Mouse (Mus musculus) lung, postnatal 0 days (tissue): ENCODE results near the gene Gpx6. TPM values are rescaled to one million over a fixed set of nuclear protein-coding genes. Genes with fewer than 3 reads are reported as not detected.
A peak's percentile ranks its signal among the peaks of the same experiment; 100 is the strongest.

Experiments
- ATAC-seq: fragments of 200-750 bp; cut with Nextera tagmentation; 2 replicates; pipeline ENCODE4 v1.8.0; 2017; ENCODE audit warnings: moderate library complexity
- DNase-seq: peaks from one replicate; pipeline ENCODE4 v3.0.0-alpha.2; 2016; ENCODE audit warnings: low spot score
- H3K27ac ChIP-seq: fragments of 300-500 bp; sonication (generic); 2 replicates; pipeline ENCODE4 v1.5.1; 2014; ENCODE audit warnings: antibody characterized with exemption, mild to moderate bottlenecking, low read length, mixed read lengths
- H3K27me3 ChIP-seq: fragments of 300-500 bp; sonication (generic); replicated peaks from 2 replicates; pipeline ENCODE4 v1.6.1; 2014; ENCODE audit warnings: low read length, mixed read lengths; ENCODE audit not compliant: insufficient read depth
- H3K36me3 ChIP-seq: fragments of 300-500 bp; sonication (generic); 2 replicates; pipeline ENCODE4 v1.6.1; 2014; ENCODE audit warnings: low read length, mixed read lengths; ENCODE audit not compliant: insufficient read depth
- H3K4me1 ChIP-seq: fragments of 300-500 bp; sonication (generic); 2 replicates; pipeline ENCODE4 v1.6.1; 2014; ENCODE audit warnings: antibody characterized with exemption, low read depth, low read length, mixed read lengths; ENCODE audit not compliant: insufficient read depth
- H3K4me2 ChIP-seq: fragments of 300-500 bp; sonication (generic); replicated peaks from 2 replicates; pipeline ENCODE4 v1.6.1; 2014; ENCODE audit warnings: low read depth, mild to moderate bottlenecking, low read length, moderate library complexity, mixed read lengths
- H3K4me3 ChIP-seq: fragments of 300-500 bp; sonication (generic); 2 replicates; pipeline ENCODE4 v1.5.1; 2014; ENCODE audit warnings: low read depth, low read length
- H3K9ac ChIP-seq: fragments of 300-500 bp; sonication (generic); replicated peaks from 2 replicates; pipeline ENCODE4 v1.6.1; 2014; ENCODE audit warnings: low read depth, mild to moderate bottlenecking
- H3K9me3 ChIP-seq: fragments of 300-500 bp; sonication (generic); 2 replicates; pipeline ENCODE4 v1.6.1; 2016; ENCODE audit warnings: low read length, mixed read lengths
- CTCF ChIP-seq: IDR thresholded peaks from 2 replicates; pipeline ENCODE4 v1.5.1; 2016; ENCODE audit warnings: antibody characterized with exemption, mild to moderate bottlenecking
- EP300 ChIP-seq: IDR thresholded peaks from 2 replicates; pipeline ENCODE4 v1.6.1; 2016; ENCODE audit warnings: antibody characterized with exemption, mild to moderate bottlenecking, control low read depth
- WGBS: fragments of 180-500 bp; shearing (Covaris S2); extraction: QIAGEN DNeasy Blood & Tissue Kit; methylation state at CpG from one replicate; pipeline ENCODE4 v1.1.7; 2014; 5-methylcytosine and 5-hydroxymethylcytosine counted together
- polyA plus RNA-seq: library from polyadenylated mRNA; unstranded; fragments of >200 nt; fragmentation: Nextera tagmentation; extraction: Ambion mirVana; gene quantifications from 2 replicates; pipeline ENCODE4 v1.2.1, GENCODE M21; 2015

The Gpx6 gene
- polyA plus RNA-seq: 0.21 and 0.27 TPM in 2 replicates

GRCm38 (mm10) chr13:21311926-21312325 is at the start of gene Gpx6:
Gene Gpx6, plus strand, starts transcription at chr13:21312125.
- WGBS: 8% methylated on average over 3 of the region's 3 CpGs
- TF ChIP-seq EP300: no peak
- TF ChIP-seq CTCF: no peak
- DNase-seq (no peak), ATAC-seq (no peak)
- Histone ChIP-seq H3K36me3 (no peaks in the 10 kb centered on the region), H3K4me2 (no peak within 1 kb of the TSS), H3K9me3 (no peaks in the 10 kb centered on the region), H3K27ac (no peak within 1 kb of the TSS), H3K4me1 (no peaks in the 10 kb centered on the region), H3K27me3 (no peaks in the 10 kb centered on the region), H3K9ac (no peak within 1 kb of the TSS), H3K4me3 (no peak within 1 kb of the TSS)

- no peak overlapping the region for H3K4me3 ChIP-seq
- H3K27me3 ChIP-seq: 0 out of 2 replicates have a peak, but pooled peaks cover 4% of the 10 kb centered on the region
- no peak for DNase-seq
- no peaks in the 10 kb centered on the region for H3K9me3 ChIP-seq
- TF ChIP-seq CTCF (no peak), EP300 (no peak)
- 48% methylated on average over 4 of the region's 4 CpGs for WGBS
- H3K27ac ChIP-seq: no peak overlapping the region
- ATAC-seq: no peak
- H3K9ac ChIP-seq: no peak overlapping the region
- no peak overlapping the region for H3K4me2 ChIP-seq
- H3K4me1 ChIP-seq: peaks cover 6% of the 10 kb centered on the region; the same call in 1 of the 2 replicates
- H3K36me3 ChIP-seq: no peaks in the 10 kb centered on the region
Measured at GRCm38 (mm10) chr13:21262787-21263461, 49.0 kb upstream of the Gpx6 start.

GRCm38 (mm10) chr13:21263910-21264309 is 48.0 kb upstream of the Gpx6 start:
- H3K27me3 ChIP-seq: 0 out of 2 replicates have a peak, but pooled peaks cover 4% of the 10 kb centered on the region
- no peak overlapping the region for H3K4me3 ChIP-seq
- H3K4me2 ChIP-seq: peak overlapping the region; percentile 18; the same call in 1 of the 2 replicates
- no peak overlapping the region for H3K27ac ChIP-seq
- H3K4me1 ChIP-seq: peaks cover 6% of the 10 kb centered on the region; the same call in 1 of the 2 replicates
- DNase-seq (no peak), ATAC-seq (no peak)
- WGBS: 5% methylated on average over 11 of the region's 11 CpGs
- no peaks in the 10 kb centered on the region for H3K9me3 ChIP-seq
- TF ChIP-seq CTCF (no peak), EP300 (no peak)
- H3K36me3 ChIP-seq: no peaks in the 10 kb centered on the region
- no peak overlapping the region for H3K9ac ChIP-seq

- Histone ChIP-seq H3K9me3 (no peaks in the 10 kb centered on the region), H3K36me3 (no peaks in the 10 kb centered on the region), H3K27me3 (no peaks in the 10 kb centered on the region), H3K4me3 (no peak overlapping the region), H3K9ac (no peak overlapping the region), H3K4me1 (peaks cover 4% of the 10 kb centered on the region; the same call in 1 of the 2 replicates), H3K4me2 (peak overlapping the region; percentile 18; the same call in 1 of the 2 replicates), H3K27ac (no peak overlapping the region)
- no peak for TF ChIP-seq CTCF
- TF ChIP-seq EP300: no peak
- DNase-seq (no peak), ATAC-seq (no peak)
- 2% methylated on average over 11 of the region's 11 CpGs for WGBS
Measured at GRCm38 (mm10) chr13:21264366-21264765, 47.6 kb upstream of the Gpx6 start.

GRCm38 (mm10) chr13:21265736-21266135 is 46.2 kb upstream of the Gpx6 start:
- no peak overlapping the region for H3K27ac ChIP-seq
- TF ChIP-seq EP300 (no peak), CTCF (no peak)
- peaks cover 4% of the 10 kb centered on the region; the same call in 1 of the 2 replicates for H3K4me1 ChIP-seq
- H3K9ac ChIP-seq: no peak overlapping the region
- no peak overlapping the region for H3K4me3 ChIP-seq
- H3K27me3 ChIP-seq: no peaks in the 10 kb centered on the region
- no peaks in the 10 kb centered on the region for H3K36me3 ChIP-seq
- H3K4me2 ChIP-seq: no peak overlapping the region
- ATAC-seq (no peak), DNase-seq (no peak)
- WGBS: 50% methylated on average over 2 of the region's 2 CpGs
- H3K9me3 ChIP-seq: no peaks in the 10 kb centered on the region

- DNase-seq (no peak), ATAC-seq (no peak)
- Histone ChIP-seq H3K9me3 (no peaks in the 10 kb centered on the region), H3K9ac (no peak overlapping the region), H3K4me2 (no peak overlapping the region), H3K36me3 (no peaks in the 10 kb centered on the region), H3K4me1 (peaks cover 4% of the 10 kb centered on the region; the same call in 1 of the 2 replicates), H3K27me3 (no peaks in the 10 kb centered on the region), H3K27ac (no peak overlapping the region), H3K4me3 (no peak overlapping the region)
- no peak for TF ChIP-seq EP300
- no peak for TF ChIP-seq CTCF
- 35% methylated on average over 4 of the region's 4 CpGs for WGBS
Measured at GRCm38 (mm10) chr13:21267541-21267940, 44.4 kb upstream of the Gpx6 start.
